Mouse (Mus musculus): ENCODE results near the gene Ren1.

Ren1 gene

GRCm38 (mm10) chr1:133409786-133410185 is 59.5 kb downstream of the Ren1 start:
- no peak for DNase-seq (ENCODE audit: low spot score in 2 of 2)

Measured in natural killer cell, adult 2 months (primary cell).